Mouse (Mus musculus) MN1 (cell line): ENCODE data around the gene Lmntd1.

Source experiments
- DNase-seq: peaks from one replicate; pipeline ENCODE4 v3.0.0-alpha.2; 2016; ENCODE audit warnings: low spot score

The Lmntd1 gene

GRCm38 (mm10) chr6:145379175-145379574 is 234.9 kb downstream of the Lmntd1 start:
- DNase-seq = no peak

- DNase-seq = no peak
Measured at GRCm38 (mm10) chr6:145378689-145379088, 235.4 kb downstream of the Lmntd1 start.

GRCm38 (mm10) chr6:145374372-145374771 is 239.7 kb downstream of the Lmntd1 start:
- DNase-seq = no peak

GRCm38 (mm10) chr6:145373712-145374221 is 240.4 kb downstream of the Lmntd1 start:
- DNase-seq = peak; percentile 42

GRCm38 (mm10) chr6:145372066-145372465 is 242.1 kb downstream of the Lmntd1 start:
- DNase-seq = peak; percentile 27

GRCm38 (mm10) chr6:145371586-145371985 is 242.5 kb downstream of the Lmntd1 start:
- DNase-seq = no peak

- DNase-seq = no peak
Measured at GRCm38 (mm10) chr6:145370302-145370701, 243.8 kb downstream of the Lmntd1 start.

GRCm38 (mm10) chr6:145369290-145369689 is 244.8 kb downstream of the Lmntd1 start:
- no peak for DNase-seq

GRCm38 (mm10) chr6:145366488-145366887 is 247.6 kb downstream of the Lmntd1 start:
- no peak for DNase-seq

GRCm38 (mm10) chr6:145363698-145364097 is 250.4 kb downstream of the Lmntd1 start:
- DNase-seq = no peak

- DNase-seq = no peak
Measured at GRCm38 (mm10) chr6:145361109-145361694, 252.9 kb downstream of the Lmntd1 start.

- peak; percentile 68 for DNase-seq
Measured at GRCm38 (mm10) chr6:145359470-145360430, 254.4 kb downstream of the Lmntd1 start.

- DNase-seq = no peak
Measured at GRCm38 (mm10) chr6:145358001-145358400, 256.1 kb downstream of the Lmntd1 start.

- DNase-seq = no peak
Measured at GRCm38 (mm10) chr6:145353806-145354205, 260.3 kb downstream of the Lmntd1 start.

GRCm38 (mm10) chr6:145352705-145353104 is 261.4 kb downstream of the Lmntd1 start:
- no peak for DNase-seq

- peak; percentile 32 for DNase-seq
Measured at GRCm38 (mm10) chr6:145348196-145348915, 265.8 kb downstream of the Lmntd1 start.

- peak; percentile 55 for DNase-seq
Measured at GRCm38 (mm10) chr6:145347641-145348040, 266.5 kb downstream of the Lmntd1 start.

- peak; percentile 56 for DNase-seq
Measured at GRCm38 (mm10) chr6:145346789-145347557, 267.1 kb downstream of the Lmntd1 start.

- no peak for DNase-seq
Measured at GRCm38 (mm10) chr6:145346305-145346704, 267.8 kb downstream of the Lmntd1 start.

GRCm38 (mm10) chr6:145344719-145345118 is 269.4 kb downstream of the Lmntd1 start:
- no peak for DNase-seq

- no peak for DNase-seq
Measured at GRCm38 (mm10) chr6:145343457-145343856, 270.7 kb downstream of the Lmntd1 start.
